Mouse (Mus musculus) v-Abl transformed pro-B cells (cell line): ENCODE results near the gene Tex36.

Experiments
- in situ Hi-C, 2 experiments: fragments of 400-800 bp; cut with MboI; formaldehyde crosslinking; loops; one replicate each; pipeline ENCODE4 v1.15.1; 2025; ENCODE audit not compliant: unreplicated experiment in 2 of 2

Gene Tex36

DNA sequence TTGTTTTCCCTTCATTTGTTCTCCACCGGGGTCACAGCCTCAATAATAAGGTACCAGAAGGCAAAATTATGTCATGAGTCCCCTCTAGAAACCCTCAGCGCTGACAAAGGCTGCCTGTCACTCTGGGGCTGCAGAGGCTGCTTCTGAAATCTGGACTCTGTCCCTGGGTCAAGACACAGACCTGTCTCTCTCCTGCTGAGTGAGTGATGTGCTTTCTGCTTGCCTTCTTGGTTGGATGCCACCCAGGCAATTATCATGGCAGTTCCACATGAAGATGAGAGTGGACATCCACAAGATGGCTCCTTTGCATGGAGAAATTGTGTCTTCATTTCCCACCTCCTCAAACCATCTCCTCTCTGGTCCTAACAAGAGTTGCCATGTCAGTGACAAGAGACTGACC is 1.2 kb upstream of the Tex36 start:
- in situ Hi-C loops = no loop called here

DNA sequence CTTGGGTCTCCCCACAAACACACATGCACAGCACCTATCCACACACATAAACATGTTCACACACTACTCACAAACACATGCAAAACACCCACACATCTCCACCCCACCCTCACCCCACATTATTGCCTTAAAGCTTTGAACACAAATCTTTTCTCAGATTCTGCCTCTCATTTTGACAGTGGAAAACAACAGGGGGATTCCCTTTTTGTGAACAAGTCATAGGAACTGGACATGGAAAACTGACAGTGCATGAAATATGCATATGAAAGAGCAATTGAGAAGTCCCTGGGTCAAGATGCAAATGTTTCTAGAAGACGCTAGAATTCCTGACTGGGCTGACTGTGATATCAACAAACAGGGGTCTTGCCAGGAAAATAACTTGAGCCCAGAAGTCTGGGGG is 1.4 kb downstream of the Tex36 start:
- in situ Hi-C loops = no loop called here

DNA sequence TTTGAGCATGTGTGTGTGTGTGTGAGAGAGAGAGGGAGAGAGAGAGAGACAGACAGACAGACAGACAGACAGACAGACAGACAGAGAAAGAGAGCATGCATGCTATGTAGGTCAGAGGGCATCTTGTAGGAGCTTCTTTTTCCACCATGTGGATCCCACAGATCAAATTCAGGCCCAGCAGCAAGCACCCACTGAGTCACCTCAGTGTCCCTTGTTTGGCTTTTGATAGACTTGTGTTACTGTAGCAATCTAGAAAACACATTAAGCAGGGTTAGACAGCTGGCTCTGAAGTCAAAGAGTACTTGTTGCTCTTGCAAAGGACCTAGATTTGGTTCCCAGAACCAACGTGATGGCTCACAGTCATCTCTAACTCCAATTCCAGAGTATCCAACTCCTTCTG is 10.2 kb downstream of the Tex36 start:
- in situ Hi-C loops = no loop called here

DNA sequence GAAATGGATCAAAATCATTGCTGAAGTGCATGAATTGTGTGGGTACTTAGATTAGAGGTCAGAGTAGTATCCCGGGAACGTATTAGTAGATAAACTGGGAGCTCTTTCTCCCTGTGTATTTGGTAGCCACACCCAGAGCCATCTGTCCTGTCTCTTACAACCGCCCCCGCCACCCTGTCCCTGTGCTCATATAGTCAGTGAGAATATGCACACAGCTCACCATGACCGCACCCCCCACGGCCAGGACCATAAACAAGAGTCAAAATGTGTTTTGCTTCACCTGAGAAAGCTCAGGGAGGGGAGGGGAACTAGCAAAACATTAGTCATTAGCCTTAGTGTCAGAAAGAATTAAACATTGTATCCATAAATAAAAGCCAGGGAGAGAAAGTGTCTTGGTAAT is 18.7 kb downstream of the Tex36 start:
- in situ Hi-C loops = no loop called here

DNA sequence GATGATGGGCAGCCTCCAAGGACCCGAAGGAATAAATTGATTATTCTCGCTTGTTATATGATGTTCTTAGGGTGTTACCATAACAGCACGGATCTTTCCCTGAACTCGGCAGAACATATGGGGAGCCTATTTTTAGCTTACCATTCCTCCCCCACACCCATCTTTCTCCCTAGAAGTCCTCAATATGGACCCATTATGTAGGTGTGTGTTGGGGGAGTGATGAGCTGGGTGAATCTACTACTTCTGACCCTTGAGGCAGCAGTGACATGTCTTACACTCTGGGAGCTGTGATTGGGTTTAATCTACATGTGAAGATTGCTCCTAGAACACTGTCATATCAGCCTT is 21.7 kb downstream of the Tex36 start:
- in situ Hi-C loops = no loop called here

DNA sequence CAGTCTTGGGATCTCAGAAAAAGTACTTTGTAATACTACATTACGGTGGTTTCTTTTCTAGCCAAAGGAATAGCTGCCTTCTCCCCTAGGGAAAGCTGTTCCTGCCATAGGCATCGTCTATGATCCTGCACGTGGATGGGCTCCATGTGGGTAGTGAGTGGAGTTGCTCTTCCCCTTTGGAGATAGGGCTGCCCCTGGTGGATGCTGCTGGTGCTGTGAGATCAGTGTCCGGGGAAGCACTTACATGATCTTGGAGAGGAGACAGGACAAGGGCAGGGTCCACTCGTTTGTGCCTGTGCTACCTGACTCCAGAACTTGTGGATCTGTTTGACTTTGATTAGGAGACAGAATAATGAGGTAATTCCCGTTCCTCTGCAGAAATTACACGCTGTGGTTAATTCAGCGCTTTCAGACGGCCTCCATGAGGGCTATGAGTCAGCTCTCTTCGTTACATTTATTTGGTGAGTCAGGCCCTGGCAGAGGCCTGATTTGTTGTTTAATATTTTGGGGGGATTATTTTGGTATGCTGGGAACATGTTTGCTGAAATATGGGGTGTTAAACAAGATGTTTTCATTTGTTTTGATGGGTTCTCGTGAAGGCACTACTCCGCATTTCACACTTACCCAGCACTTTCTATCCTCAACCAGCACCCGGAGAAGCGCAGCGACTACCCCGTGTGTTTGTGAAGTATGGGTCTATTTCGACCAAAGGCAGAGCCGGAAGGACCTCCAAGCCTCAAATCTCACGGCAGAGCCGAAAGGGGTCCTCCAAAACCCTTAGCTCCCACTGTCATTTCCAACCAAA is 22.3 kb downstream of the Tex36 start:
- in situ Hi-C loops = no loop called here

DNA sequence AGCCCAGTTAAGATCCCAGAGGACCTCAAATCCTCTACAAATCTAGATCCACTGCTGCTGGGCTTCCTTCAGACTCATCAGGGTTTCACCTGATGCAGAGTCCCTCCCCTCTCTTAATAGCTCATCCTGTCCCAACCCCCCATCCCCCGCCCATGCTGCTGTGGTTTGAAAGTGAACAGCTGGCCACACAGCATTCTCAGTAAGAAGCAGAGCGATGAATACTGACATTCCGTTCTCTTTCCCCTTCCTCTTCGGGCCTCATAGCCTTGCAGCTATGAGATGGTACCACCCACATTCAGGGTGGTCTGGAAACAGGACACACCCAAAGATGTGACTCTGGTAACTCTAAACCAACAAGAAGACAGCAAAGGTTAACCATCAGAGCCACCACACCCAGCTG is 25.1 kb downstream of the Tex36 start:
- in situ Hi-C loops = no loop called here

DNA sequence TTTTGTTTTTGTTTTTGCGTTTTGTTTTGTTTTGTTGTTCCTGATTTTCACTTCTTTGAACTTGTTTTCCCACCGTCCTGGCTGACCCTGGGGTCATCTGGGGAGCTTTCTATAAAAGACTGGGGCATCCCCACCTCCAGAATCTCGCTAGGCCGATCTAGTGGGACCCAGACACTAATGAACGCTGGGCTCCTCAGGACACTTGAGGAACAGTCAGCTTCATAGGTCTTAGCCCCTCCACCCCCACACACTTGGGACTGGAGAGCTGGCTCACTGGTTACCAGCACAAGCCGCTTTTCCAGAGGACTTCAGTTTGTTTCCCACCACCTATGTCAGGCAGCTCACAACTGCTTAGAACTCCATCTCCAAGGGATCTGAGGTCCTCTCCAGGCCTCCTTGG is 25.7 kb downstream of the Tex36 start:
- in situ Hi-C loops = no loop called here

DNA sequence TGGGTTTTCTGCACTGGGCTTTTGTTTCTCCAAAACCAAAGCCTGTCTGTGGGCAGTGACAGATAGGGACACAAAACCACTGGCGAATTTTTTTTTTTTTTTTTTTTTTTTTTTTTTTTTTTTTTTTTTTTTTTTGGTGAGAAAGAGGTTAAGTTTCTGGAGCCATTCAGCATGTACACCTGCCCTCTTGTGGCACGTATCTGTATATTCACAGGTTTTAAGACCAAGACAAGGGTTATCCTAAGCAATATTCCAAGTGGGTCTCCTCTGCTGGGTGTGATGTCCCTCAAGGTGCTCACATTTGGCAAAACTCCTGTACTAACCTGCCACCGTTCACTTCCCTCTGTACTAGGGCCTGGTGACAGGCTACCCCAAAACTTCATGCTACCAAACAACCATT is 30.0 kb downstream of the Tex36 start:
- in situ Hi-C loops = no loop called here

DNA sequence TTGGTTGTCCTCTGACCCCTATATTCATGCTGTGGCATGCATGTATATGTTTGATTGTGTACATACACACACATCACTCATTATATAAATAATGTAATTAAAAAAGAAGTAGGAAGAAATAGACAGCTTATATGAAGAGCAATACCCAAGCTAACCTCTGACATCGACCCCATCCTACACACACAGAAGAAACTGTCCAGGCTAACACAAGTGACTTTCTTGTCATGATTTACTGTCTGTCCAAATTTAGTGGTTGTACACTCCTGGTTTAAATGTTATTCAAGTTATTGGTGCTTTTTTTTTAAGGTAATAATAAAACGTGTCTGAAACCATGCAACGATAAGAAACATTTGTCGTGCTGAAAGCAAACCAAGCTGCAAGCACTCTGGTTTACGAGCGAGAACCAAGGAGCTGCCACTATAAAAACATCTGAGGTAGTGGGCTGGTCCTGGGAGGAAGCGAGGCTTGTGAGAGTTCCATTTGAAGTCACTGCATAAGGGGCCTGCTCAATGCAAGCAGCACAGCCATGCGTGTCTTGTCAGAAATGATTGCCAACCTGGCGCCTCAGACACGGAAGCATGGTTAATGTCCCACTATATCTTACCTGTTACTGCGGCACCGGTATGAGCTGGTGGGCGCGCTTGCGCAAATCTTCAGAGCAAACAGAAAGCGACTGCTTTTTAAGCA is 32.6 kb downstream of the Tex36 start:
- in situ Hi-C loops = no loop called here

DNA sequence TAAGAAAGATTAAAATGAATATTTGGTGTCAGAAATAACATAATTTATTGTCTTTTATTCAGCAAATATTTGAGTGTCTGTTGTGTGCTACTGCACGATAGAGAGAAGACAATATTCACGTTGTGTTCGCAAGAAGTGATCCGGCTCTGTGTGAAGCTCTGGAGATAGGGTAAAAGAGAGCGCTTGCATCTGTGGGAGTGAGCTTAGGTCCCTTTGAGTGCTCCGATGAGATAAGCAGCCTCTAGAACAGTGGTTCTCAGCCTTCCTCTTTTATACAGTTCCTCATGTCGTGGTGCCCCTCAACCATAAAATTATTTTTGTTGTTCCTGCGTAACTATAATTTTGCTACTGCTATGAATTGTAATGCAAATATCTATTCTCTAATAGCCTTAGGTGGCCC is 37.4 kb downstream of the Tex36 start:
- in situ Hi-C loops = no loop called here

DNA sequence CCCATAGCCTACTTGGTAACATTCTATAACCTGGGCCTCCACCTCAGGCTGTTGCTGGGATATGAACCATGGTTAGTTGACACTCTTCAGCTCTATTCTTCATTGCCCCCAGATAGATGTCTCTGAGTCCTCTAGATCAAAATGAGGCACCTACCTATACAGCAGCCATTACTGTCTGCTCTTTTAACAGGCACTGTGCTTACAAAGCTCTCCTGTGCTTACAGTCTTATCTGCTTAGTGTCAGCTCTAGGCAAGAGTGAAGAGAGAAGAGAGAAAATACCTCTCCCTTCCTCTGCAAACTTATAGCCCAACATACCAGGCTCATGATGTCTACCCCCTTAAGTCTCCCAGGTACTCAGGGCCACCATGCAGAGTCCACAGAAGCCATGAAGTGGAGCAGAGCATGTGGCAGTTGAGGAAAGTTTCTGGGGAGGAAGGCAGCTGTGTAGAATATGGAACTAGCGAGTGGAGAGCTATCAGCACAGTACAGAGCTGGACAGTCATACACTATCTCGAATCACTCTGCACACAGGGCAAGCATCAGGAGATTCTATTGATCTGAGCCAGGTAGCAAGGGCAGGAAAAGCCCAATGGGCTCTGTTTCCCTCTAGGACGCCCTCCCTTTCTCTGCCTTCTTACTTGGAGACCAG is 38.7 kb downstream of the Tex36 start:
- in situ Hi-C loops = no loop called here

DNA sequence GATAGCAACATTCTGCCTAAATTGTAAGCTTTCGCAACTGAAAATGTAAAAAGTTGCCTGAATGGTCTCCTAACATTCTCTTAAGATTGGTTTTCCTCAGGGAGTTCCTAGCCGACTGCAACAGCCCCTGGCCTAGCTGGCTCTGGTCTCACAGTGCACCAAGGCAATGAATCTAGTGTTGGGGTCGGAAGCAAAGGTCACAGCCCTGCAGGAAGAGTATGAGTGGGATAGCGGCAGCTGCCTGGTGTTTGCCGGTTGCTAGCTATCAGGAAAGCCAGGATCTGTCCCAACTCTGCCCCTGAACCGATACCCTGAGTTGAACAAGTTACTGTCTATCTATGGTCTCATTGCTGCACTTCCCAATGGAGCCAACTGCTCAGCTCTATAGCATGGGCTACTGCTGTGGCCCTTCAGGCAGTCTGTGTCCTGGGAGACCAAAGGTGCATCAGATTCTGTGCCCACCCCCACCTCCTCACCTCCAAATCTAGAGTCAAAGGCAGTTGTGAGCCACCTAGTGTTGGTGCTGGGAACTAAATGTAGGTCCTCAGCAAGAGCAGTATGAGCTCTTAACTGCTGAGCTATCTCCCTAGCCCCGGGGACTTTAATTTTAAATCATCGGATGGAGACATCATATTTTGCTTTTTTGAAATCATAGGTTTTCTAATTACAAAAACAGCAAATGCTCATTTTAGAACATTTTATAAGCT is 46.0 kb downstream of the Tex36 start:
- in situ Hi-C loops = no loop called here

DNA sequence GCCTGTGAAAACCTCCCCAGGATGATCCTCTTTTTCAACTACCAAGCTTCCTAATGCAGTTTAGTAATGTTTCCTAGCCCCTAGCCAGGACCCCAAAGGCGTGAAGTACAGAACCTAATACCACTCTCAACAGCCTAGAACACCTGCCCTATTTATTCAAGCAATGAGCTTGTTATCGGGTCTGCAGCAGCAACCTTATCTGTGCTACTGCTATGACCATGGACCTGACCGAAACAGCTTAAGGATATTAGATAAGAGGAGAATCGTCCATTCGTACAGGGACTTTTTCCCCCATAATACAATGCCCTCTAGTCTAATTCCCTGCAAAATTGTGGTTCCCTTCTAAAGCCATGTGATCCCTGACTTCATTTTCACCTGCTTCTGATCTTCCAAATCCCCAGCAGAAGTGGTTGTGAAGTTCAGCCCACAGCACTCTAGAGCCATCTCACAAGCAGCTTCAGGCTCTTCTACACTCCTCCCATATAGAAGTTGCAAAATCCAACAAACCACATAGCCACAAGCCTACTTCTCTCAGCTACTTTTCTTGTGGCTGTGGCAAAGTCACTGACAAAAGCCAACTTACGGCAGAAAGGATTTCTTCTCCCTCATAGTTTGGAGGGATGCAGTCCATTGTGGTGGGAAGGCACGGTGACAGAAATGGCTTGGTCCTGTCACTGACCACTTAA is 49.5 kb downstream of the Tex36 start:
- in situ Hi-C loops = no loop called here

DNA sequence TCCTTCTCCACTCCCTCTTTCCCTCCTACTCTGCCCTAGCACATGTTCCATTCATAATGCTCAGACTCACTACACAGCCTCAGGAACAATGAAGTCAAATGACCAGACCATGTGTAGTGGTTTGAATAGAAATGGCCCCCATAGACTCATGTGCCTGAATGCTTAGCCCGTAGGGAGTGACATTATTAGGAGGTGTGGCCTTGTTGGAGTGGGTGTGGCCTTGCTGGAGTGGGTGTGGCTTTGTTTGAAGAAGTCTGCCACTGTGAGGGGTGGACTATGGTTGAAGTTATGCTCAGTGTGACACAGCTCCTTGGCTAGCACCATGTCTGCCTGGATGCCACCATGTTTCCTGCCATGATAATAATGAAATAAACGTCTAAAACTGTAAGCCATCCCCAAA is 51.0 kb downstream of the Tex36 start:
- in situ Hi-C loops = no loop called here

DNA sequence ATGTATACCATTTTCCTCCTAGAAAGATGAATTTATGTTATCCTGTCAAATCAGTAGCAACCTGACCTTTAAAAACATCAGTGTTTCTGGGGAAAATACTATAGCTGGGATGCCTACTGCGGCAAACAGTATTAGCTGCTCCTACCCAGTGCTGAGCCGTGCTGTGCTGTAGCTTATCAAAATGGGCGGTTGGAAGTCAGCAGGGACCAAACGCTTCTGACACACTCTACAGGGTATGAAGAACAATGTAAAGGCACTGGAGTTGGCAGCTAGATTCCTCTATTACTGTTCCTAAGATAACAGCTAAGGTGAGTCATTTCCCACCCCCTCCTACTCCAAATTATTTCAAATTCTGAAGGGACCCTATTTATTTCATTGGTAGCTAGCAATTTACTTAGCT is 53.5 kb downstream of the Tex36 start:
- in situ Hi-C loops = no loop called here

DNA sequence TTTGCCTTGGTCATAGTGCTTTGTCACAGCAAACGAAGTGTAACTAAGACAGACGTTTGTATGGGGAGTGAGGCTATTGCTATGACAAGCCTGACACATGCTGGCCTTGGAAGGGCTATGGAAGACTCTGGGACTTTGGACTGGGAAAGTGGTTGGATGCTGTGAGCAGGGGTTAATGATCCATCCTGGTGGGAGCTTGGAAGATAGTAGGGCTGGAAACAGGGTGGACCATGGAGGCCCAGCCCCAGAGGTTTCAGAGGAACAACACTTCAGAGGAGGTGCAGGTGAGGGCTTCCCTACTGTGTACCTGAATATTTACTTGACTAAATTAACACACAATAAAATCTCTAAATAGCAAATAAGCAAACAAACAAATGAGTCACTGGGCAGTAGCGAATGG is 56.3 kb downstream of the Tex36 start:
- in situ Hi-C loops = no loop called here

DNA sequence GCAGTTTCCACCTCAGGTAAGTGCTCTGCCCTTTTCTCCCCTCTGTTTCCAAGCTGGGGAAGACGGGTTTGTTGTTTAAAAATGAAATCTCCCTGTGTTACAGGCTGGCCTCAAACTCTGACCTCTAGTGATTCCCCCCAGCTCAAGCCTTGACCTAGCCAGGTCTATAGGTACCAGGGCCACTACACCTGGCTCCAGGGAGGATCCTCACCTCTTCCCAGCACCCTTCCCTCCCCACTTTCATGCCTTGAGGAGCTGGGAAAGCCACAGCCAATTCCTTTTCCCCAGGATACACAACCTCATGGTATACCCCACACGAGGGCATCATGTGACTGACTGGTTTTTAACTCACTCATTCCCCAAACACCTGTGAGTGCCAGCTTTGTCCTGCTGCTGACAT is 57.0 kb downstream of the Tex36 start:
- in situ Hi-C loops = no loop called here

DNA sequence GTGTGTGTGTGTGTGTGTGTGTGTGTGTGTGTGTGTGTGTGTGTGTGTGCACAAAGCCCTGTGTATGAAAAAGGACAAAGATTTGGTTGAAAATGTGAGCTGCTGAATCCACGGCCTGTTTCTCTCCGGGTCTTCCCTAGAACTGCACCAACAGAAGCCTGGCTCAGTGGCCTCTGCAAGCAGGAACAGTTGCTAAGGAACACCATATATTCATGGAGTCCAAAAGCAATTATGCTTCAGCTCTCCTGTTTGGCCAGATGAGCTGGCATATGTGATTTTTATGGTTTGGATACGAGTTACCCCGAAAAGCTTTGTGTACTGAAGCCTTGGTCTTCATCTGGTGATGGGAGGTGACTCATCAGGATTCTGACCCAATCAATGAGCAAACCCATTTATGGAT is 58.8 kb downstream of the Tex36 start:
- in situ Hi-C loops = no loop called here

DNA sequence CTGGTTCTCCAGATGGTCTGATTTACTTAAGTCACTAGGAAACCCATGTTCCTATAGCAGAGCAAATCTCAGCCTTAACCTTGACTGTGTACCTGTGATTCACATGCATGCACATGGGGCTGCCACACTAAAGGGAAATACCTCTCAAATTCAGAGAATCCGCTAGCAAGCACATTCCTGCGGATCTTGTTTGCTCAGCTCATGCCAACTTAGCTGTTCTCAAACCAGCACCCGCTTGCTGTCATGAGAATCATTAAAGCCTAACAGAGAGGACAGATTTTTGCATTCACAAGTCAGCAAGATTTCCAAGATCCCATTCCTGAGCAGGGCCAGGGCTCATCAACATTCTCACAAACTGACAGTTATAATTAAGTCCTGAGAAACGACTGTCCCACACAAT is 64.6 kb downstream of the Tex36 start:
- in situ Hi-C loops = no loop called here
